Mouse (Mus musculus) urinary bladder, postnatal 14 days (tissue): ENCODE data around the gene Flt1.

Experiments
- DNase-seq: peaks from one replicate; pipeline ENCODE4 v3.0.0; 2021; ENCODE audit warnings: low spot score

Gene Flt1

GRCm38 (mm10) chr5:147668637-147669344 lies 57.0 kb downstream of the Flt1 start:
- DNase-seq = no peak

GRCm38 (mm10) chr5:147665946-147666345 lies 59.9 kb downstream of the Flt1 start:
- DNase-seq = no peak

DNA sequence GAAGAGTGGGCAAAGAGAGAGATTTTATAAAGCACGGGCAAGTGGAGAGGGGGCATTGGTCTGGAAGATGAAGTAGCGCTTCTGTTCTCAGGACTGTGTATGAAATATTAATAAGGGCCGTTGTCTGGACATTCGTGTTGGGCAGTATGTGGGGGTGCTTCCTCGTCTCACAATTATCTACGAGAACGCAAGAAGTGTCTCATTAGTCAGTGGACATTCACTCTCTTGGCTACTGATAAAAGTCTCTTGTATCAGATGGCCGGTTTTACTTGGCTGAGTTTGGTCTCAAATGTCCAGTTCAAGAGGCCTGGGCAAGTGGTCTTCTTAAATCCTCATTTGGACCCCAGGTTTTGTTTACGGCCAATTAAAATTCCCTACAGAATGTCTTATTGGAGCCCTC lies 60.4 kb downstream of the Flt1 start:
- DNase-seq = no peak

- no peak for DNase-seq
Measured at GRCm38 (mm10) chr5:147659909-147660308, 65.9 kb downstream of the Flt1 start.

GRCm38 (mm10) chr5:147657882-147658855 lies 67.6 kb downstream of the Flt1 start:
- DNase-seq = no peak

DNA sequence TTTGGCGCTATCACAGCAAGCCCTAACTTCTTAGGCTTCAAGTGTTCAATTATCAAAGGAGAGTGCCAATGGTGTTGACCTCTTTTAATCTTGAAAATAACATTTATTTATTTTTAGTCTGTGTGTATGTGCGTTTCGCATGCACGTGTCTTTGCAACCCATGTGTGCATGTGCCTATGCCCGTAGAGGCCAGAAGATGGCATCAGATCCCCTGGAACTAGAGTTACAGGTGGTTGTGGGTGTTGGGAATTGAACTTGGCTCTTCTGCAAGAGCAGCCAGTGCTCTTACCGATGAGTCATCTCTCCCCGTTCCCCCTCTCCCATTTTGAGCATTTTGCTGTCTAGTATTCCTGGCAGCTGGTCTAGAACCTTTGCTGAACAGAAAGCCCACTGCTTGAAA lies 70.0 kb downstream of the Flt1 start:
- no peak for DNase-seq

DNA sequence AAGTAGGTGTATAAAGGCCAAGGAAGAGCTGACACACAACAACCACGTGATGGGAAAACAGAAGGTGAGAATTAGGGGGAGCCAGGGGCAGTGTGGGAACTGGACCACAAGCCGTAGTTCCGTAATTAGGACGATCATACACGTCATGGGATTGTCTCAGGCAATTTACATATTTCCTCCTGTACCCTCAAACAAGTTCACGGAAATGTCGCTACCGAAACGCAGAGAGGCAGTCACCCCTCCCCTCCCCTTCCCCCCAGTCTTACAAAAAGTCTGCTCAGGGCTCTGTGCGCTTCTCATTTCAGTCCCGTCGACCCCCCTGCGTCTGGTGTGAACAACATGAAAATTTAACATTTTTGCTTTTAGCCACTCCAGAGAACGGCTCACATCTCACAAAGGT lies 74.6 kb downstream of the Flt1 start:
- no peak for DNase-seq

DNA sequence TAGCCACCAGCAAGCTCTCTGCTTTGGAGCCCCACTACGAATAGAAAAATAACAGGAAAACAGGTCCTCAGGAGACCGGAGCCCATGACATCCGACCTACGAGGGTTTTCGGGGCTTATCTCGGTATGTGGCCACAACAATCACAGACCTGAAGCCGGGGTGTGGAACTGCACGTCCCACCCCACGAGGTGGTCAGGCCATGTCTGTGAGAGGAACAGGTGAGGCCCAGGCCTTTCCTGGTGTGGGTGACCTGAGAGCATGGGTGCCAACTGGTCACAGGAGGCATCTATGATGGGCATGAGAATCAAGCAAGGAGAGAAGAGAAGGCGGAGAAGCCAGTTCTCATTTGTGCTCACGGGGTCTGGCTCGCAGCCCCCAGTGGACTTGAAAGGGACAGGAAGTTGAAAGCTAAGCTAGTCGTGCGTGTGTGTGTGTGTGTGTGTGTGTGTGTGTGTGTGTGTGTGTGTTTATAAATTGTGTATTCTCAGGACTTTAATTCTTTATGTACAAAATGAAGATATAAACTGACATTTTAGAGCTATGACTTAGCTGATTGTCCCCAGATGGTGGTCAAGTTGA lies 79.4 kb downstream of the Flt1 start:
- DNase-seq = no peak

GRCm38 (mm10) chr5:147645001-147645645 lies 80.7 kb downstream of the Flt1 start:
- peak; percentile 55 for DNase-seq

DNA sequence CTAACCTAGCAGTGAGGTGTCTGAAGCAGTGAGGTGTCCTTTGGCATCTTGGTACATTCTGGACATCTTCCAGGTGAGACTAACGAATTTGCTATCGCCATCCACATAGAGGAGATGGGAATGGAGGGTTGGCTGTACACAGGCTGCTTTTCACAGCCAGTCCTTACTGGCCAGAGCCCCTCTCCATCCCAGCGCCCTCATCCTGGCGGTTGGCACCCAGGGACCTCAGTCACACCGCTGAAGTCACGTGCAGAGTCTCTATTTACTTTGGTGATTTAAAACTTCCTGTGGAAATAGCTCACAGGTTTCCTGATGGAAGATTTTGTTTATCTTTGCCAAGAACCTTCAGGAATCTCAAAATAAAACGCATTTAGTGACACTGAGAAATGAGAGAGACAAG lies 84.4 kb downstream of the Flt1 start:
- DNase-seq = no peak

DNA sequence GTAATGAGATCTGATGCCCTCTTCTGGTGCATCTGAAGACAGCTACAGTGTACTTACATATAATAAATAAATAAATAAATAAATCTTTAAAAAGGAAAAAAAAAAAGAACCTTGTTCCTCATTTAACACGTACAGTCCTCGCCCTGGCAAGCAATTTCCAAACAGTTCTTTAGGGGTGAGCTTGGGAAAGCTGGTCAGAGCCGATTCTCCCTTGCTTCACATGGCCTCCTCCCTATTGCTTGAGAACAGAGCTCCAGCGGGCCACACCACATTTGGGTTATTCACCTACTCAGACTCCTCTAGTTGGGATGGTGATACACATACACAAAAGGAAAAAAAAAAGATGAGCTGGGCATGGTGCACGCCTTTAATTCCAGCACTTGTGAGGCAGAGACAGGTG lies 85.9 kb downstream of the Flt1 start:
- DNase-seq = no peak

DNA sequence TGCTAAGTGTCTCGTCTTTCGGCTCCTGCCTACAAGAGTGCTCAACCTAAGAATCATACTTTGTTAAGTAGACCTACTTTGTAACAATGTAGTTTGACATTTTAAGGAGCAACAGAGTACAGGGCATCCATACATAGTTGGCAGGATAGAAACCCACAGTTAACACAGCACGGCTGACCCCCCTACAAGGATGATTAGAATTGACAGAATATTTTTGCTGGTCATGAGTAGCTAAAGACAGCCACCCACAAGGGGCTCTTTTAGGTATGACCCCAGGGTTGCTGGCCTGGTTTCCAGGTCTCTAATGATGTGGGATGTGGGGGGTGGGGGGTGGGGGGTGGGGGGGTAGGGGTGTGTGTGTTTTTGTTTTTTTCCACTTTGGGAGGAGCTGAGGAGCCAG lies 89.1 kb downstream of the Flt1 start:
- DNase-seq = no peak

GRCm38 (mm10) chr5:147635883-147636282 lies 89.9 kb downstream of the Flt1 start:
- no peak for DNase-seq

GRCm38 (mm10) chr5:147634016-147634415 lies 91.8 kb downstream of the Flt1 start:
- no peak for DNase-seq

DNA sequence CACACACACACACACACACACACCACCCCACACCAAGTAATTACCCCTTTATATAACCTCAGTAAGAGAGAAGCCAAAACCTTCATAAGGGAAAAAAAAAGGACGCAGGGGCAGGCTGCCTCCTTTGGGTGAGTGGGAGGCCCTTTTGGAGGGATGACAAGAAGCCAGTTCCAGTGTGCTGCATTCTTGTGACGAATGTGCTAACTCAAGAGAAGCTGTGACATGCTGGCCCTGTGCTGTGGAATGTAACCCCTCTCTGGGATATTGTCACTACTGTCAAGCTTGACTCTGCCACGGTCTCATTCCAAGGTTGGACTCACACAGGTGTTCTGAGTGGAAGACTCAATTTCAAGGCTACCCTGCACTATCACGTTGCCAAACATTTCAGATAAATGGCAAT lies 93.1 kb downstream of the Flt1 start:
- no peak for DNase-seq

GRCm38 (mm10) chr5:147630426-147631290 lies 95.2 kb downstream of the Flt1 start:
- no peak for DNase-seq

- no peak for DNase-seq
Measured at GRCm38 (mm10) chr5:147626944-147627343, 98.9 kb downstream of the Flt1 start.

GRCm38 (mm10) chr5:147623747-147624146 lies 102.1 kb downstream of the Flt1 start:
- no peak for DNase-seq

- no peak for DNase-seq
Measured at GRCm38 (mm10) chr5:147620178-147620577, 105.6 kb downstream of the Flt1 start.

- no peak for DNase-seq
Measured at GRCm38 (mm10) chr5:147618243-147618642, 107.6 kb downstream of the Flt1 start.

DNA sequence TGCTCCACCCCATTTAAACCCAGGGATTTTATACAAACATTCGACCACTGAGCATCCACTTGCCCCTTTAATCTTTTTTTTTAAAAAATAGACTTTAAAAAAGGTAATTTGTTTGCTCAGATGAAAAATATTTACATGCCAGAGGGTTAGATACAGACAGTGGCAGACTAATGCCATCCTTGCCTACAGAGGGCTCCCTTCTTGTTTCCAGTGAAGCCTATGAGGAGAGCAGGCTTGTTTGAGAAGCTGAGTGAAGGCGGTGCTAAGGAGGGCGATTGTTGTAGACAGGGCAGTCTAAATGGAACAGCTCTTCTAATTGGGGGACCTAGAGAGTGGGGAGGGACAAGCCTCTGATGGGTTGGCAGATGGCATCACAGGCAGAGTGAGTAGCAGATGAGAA lies 109.4 kb downstream of the Flt1 start:
- DNase-seq = no peak
